Mouse (Mus musculus) ES-Bruce4 (cell line): ENCODE results near the gene Fhit.

Experiments
- CTCF ChIP-seq: IDR thresholded peaks from one replicate; pipeline ENCODE4 v1.8.1; 2011; ENCODE audit warnings: low read depth, low read length
- POLR2A ChIP-seq: IDR thresholded peaks from one replicate; pipeline ENCODE4 v1.8.1; 2011; ENCODE audit warnings: low read length; ENCODE audit not compliant: insufficient read depth

DNA sequence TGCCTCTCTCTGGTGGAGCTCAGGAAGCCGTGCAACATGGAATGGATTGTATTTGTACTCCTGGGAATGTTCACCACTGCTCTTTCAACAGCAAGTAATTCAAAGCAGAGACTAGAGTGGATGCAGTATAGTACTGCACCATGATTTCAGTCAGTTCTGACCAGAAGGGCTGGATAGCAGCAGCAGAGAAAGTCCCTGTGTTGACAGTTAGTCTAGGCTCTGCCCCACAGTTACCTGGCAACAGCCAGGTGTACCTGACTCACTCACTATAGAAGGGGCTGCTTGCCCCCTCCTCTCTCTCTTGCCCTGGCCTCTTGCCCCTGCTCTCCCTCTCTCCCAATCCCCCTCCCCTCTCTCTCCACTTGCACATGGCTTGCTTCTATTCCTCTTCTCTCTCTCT is 1542.0 kb downstream of the Fhit start:
- TF ChIP-seq CTCF = no peak
- no peak for TF ChIP-seq POLR2A
